ENCODE assay signal across 13 mouse cellular contexts in the genomic region with DNA sequence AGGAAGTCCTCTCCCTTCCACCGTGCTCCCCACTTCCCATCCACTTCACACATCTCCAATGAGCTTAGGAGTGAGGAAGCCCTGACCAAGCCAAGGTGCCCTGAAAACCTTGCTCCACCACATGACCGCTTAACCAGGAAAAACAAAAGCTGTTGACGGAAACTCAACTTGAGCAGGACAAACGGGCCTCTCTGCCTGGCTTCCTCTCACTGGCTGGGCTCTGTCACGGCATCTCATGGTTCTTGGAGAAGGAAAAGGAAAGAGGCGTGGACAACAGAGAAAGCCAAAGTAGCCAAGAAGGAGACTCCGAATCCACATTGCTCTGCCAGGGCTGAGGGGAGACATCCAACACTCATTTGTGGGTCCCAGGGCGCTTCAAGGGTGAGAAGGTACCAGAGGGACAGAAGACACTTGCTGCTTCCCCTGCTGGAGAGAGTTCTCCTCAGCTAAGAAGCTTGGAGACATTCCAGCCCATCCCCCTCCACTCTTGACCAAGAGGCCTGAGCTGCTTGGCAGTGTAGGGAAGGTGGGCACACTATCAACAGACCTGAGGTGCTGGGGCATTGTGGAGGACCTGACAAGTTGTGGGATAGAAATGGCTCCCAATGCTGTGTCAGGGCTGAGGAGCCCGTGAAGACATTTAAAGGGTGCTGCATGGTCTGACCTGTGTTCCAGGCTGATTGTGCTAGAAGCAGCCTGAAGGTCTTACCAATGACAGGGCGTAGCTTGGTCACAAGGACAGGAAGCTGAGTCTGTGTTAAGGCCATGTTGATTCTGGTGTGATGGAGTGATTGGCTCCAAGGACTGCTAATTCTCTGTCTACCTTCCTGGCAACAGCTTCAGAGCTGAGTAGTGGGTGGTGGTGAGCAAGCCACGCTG. TPM values are rescaled to one million over a fixed set of nuclear protein-coding genes. Genes with fewer than 3 reads are reported as not detected.
DNase-seq lines count a peak whose midpoint lies in the region; ATAC-seq lines count a peak whose summit lies in the region.
"Had no signal": no experiment of that assay in that cellular context is flagged by ENCODE, and none has a peak within 500 bp of the region (broad histone marks: within the 10 kb centered on the region; RNA-seq: fewer than 3 reads in every experiment).

No protein-coding gene starts in this region.

- H3K9me3 ChIP-seq in kidney, embryonic 14.5 days (ENCODE audit: control insufficient read depth, low read length) = no peaks in the 10 kb centered on the region
- H3K9me3 ChIP-seq: embryonic facial prominence, embryonic 13.5 days had no signal

- ATAC-seq in kidney, embryonic 14.5 days (ENCODE audit: low FRiP score, low TSS enrichment) = no peak
- ATAC-seq in monocyte, adult 5-6 weeks (replicated peaks; ENCODE audit: insufficient number of reproducible peaks, low FRiP score, low TSS enrichment, poor library complexity, severe bottlenecking) = no peak
- ATAC-seq: forebrain, postnatal 0 days; liver, postnatal 0 days had no signal

- DNase-seq in kidney, adult 18-20 months = peak; percentile 44
- peak; percentile 58 to 63 for DNase-seq in heart, postnatal 10 days
- DNase-seq in kidney, postnatal 10 days = peak; percentile 62
- peak; percentile 43 for DNase-seq in skeletal muscle tissue, adult 2 months (ENCODE audit: low read depth, low spot score)
- no peak for DNase-seq in cerebellum, adult 11-12 months
- no peak for DNase-seq in yolk sac, embryonic 10.5 days (ENCODE audit: low spot score)
- DNase-seq: cerebellum, adult 11 months; forebrain, postnatal 0 days; liver, postnatal 0 days; thymus, postnatal 25 days had no signal

- H3K4me1 ChIP-seq in kidney, embryonic 14.5 days (ENCODE audit: control insufficient read depth, insufficient read depth, low read length) = peaks cover 16% of the 10 kb centered on the region

- WGBS in kidney, embryonic 14.5 days = 84% methylated on average over 11 of the region's 11 CpGs

- H3K4me2 ChIP-seq in kidney, embryonic 14.5 days (replicated peaks; ENCODE audit: low read depth, low read length) = no peak overlapping the region
- H3K4me2 ChIP-seq: embryonic facial prominence, embryonic 13.5 days had no signal

- H3K9ac ChIP-seq in kidney, embryonic 14.5 days (ENCODE audit: low read depth, low read length) = no peak overlapping the region
- H3K9ac ChIP-seq: embryonic facial prominence, embryonic 13.5 days; forebrain, postnatal 0 days; liver, postnatal 0 days had no signal

- H3K36me3 ChIP-seq in kidney, embryonic 14.5 days (ENCODE audit: control insufficient read depth, insufficient read depth, low read length) = no peaks in the 10 kb centered on the region
- H3K36me3 ChIP-seq: embryonic facial prominence, embryonic 13.5 days had no signal

- H3K27me3 ChIP-seq in kidney, embryonic 14.5 days (ENCODE audit: control insufficient read depth, insufficient read depth, low read length) = no peaks in the 10 kb centered on the region
- H3K27me3 ChIP-seq: embryonic facial prominence, embryonic 13.5 days had no signal

- H3K4me3 ChIP-seq in kidney, embryonic 14.5 days (ENCODE audit: low read length) = no peak overlapping the region
- H3K4me3 ChIP-seq: embryonic facial prominence, embryonic 13.5 days had no signal

- intact Hi-C loops in heart, postnatal 10 days (cut with DNase I) = no loop called here

- no peak overlapping the region for H3K27ac ChIP-seq in kidney, embryonic 14.5 days (ENCODE audit: low read depth, low read length)
- H3K27ac ChIP-seq: embryonic facial prominence, embryonic 13.5 days had no signal

RNA-seq across cellular contexts. Expression of gene Neurl1b, which starts 29.1 kb away (rescaled TPM):
- 1.6 and 2.9 TPM in 2 replicates for polyA plus RNA-seq in kidney, embryonic 14.5 days (2014; fragmentation: Nextera tagmentation; extraction: Ambion mirVana)
- total RNA-seq in heart, postnatal 10 days (2021) = 10 to 100 TPM; 23.8 to 24.3 TPM
- total RNA-seq in monocyte, adult 5-6 weeks (2017) = 0.11 to 0.29 TPM in 2 of 3 replicates, not detected in the other

Comparison
In these comparisons a context has a peak if more than half of its experiments do, and no peak if none do; other contexts are left out.
1. DNase-seq: peak in kidney, adult 18-20 months (single experiment), heart, postnatal 10 days (2 of 2), kidney, postnatal 10 days (single experiment) and skeletal muscle tissue, adult 2 months (single experiment); none in cerebellum, adult 11-12 months (single experiment) and yolk sac, embryonic 10.5 days (single experiment).
2. RNA of gene Neurl1b, which starts 29.1 kb away (total RNA-seq): 23.8 to 24.3 TPM in heart, postnatal 10 days; 0.11 to 0.29 TPM in monocyte, adult 5-6 weeks; every median in the first group is over 10 times any median in the second.